Comparison of ENCODE assay signal across 21 mouse cellular contexts in the genomic region with DNA sequence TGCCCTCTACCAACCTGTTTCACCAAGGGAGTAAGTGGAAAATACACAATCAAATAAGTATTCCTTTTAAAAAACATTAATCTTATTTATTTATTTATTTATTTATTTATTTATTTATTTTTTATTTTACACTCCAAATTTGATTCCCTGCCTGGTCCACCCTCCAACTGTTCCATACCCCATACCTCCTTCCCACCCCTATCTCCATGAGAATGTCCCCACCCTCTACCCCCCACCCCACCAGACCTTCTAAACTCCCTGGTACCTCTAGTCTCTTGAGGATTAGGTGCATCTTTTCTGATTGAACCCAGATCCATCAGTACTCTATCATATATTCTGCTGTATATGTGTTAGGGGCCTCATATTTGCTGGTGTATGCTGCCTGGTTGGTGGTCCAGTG.
A peak's percentile ranks its signal among the peaks of the same experiment; 100 is the strongest.
DNase-seq lines count a peak whose midpoint lies in the region; ATAC-seq lines count a peak whose summit lies in the region.
"Had no signal": no experiment of that assay in that cellular context is flagged by ENCODE, and none has a peak within 500 bp of the region (broad histone marks: within the 10 kb centered on the region; RNA-seq: fewer than 3 reads in every experiment).

No protein-coding gene starts in this region.

- no peak for DNase-seq in forebrain, embryonic 11.5 days (ENCODE audit: low spot score)
- peak; percentile 31 for DNase-seq in midbrain, embryonic 11.5 days (ENCODE audit: low spot score, missing footprints)
- DNase-seq in midbrain, embryonic 14.5 days: no peak
- no peak for DNase-seq in neural tube, embryonic 11.5 days (ENCODE audit: low spot score)
- no peak for DNase-seq in neural tube, embryonic 10.5 days (ENCODE audit: extremely low spot score, low spot score)
- DNase-seq: adrenal gland, adult 2 months; adrenal gland, adult 8-10 months; adrenal gland, postnatal 10 days; adrenal gland, postnatal 14 days; adrenal gland, postnatal 25 days; adrenal gland, postnatal 36 days; B cell, adult 2 months; cerebellum, adult 11 months; cerebellum, adult 11-12 months; cerebellum, adult 18-20 months had no signal

- no peak overlapping the region for H3K9ac ChIP-seq in forebrain, embryonic 11.5 days (ENCODE audit: low read length)
- H3K9ac ChIP-seq in forebrain, embryonic 15.5 days (replicated peaks): no peak overlapping the region
- no peak overlapping the region for H3K9ac ChIP-seq in midbrain, embryonic 11.5 days (ENCODE audit: low read length)
- H3K9ac ChIP-seq in midbrain, embryonic 14.5 days (replicated peaks; ENCODE audit: low read length): no peak overlapping the region
- no peak overlapping the region for H3K9ac ChIP-seq in neural tube, embryonic 11.5 days (ENCODE audit: low read length)

- no peaks in the 10 kb centered on the region for H3K36me3 ChIP-seq in forebrain, embryonic 11.5 days (ENCODE audit: control insufficient read depth, insufficient read depth, low read length)
- no peaks in the 10 kb centered on the region for H3K36me3 ChIP-seq in forebrain, embryonic 15.5 days
- H3K36me3 ChIP-seq in midbrain, embryonic 11.5 days (ENCODE audit: control insufficient read depth, insufficient read depth, low read length): no peaks in the 10 kb centered on the region
- no peaks in the 10 kb centered on the region for H3K36me3 ChIP-seq in midbrain, embryonic 14.5 days (ENCODE audit: control insufficient read depth, insufficient read depth, low read length)
- no peaks in the 10 kb centered on the region for H3K36me3 ChIP-seq in neural tube, embryonic 11.5 days (ENCODE audit: control insufficient read depth, insufficient read depth, low read length)
- H3K36me3 ChIP-seq: G1E had no signal

- H3K27ac ChIP-seq in forebrain, embryonic 11.5 days (ENCODE audit: low read depth, low read length): no peak overlapping the region
- no peak overlapping the region for H3K27ac ChIP-seq in forebrain, embryonic 15.5 days (replicated peaks)
- H3K27ac ChIP-seq in midbrain, embryonic 11.5 days (ENCODE audit: low read depth, low read length): no peak overlapping the region
- H3K27ac ChIP-seq in midbrain, embryonic 14.5 days (replicated peaks; ENCODE audit: low read depth, low read length): no peak overlapping the region
- no peak overlapping the region for H3K27ac ChIP-seq in neural tube, embryonic 11.5 days (ENCODE audit: low read depth, low read length)

- no peak overlapping the region for H3K4me2 ChIP-seq in forebrain, embryonic 11.5 days (ENCODE audit: low read depth, low read length, severe bottlenecking)
- no peak overlapping the region for H3K4me2 ChIP-seq in forebrain, embryonic 15.5 days (replicated peaks)
- no peak overlapping the region for H3K4me2 ChIP-seq in midbrain, embryonic 11.5 days
- no peak overlapping the region for H3K4me2 ChIP-seq in midbrain, embryonic 14.5 days (ENCODE audit: low read length)
- H3K4me2 ChIP-seq in neural tube, embryonic 11.5 days (ENCODE audit: low read depth): no peak overlapping the region

- ATAC-seq in forebrain, embryonic 11.5 days (replicated peaks; ENCODE audit: low FRiP score): peak; percentile 61; the same call in 1 of the 2 replicates
- ATAC-seq in forebrain, embryonic 15.5 days (replicated peaks): no peak
- no peak for ATAC-seq in midbrain, embryonic 11.5 days (ENCODE audit: low FRiP score)
- ATAC-seq in midbrain, embryonic 14.5 days (ENCODE audit: low FRiP score, low TSS enrichment): no peak
- ATAC-seq in neural tube, embryonic 11.5 days (ENCODE audit: insufficient read depth, low FRiP score, low TSS enrichment): peak; percentile 67; the same call in 1 of the 2 replicates
- ATAC-seq: activated CD4-positive, CD25-positive, alpha-beta regulatory T cell, adult 4 months; CD4-positive, CD25-positive, alpha-beta regulatory T cell, adult 4 months; Patski had no signal

- H3K4me1 ChIP-seq in forebrain, embryonic 11.5 days (replicated peaks; ENCODE audit: control insufficient read depth, insufficient read depth, low read length): no peaks in the 10 kb centered on the region
- H3K4me1 ChIP-seq in forebrain, embryonic 15.5 days: no peaks in the 10 kb centered on the region
- no peaks in the 10 kb centered on the region for H3K4me1 ChIP-seq in midbrain, embryonic 11.5 days (ENCODE audit: control insufficient read depth, insufficient read depth, low read length)
- H3K4me1 ChIP-seq in midbrain, embryonic 14.5 days (ENCODE audit: control insufficient read depth, insufficient read depth, low read length): no peaks in the 10 kb centered on the region
- no peaks in the 10 kb centered on the region for H3K4me1 ChIP-seq in neural tube, embryonic 11.5 days (ENCODE audit: control insufficient read depth, insufficient read depth, low read length)

- H3K27me3 ChIP-seq in forebrain, embryonic 11.5 days (ENCODE audit: control insufficient read depth, insufficient read depth, low read length): no peaks in the 10 kb centered on the region
- H3K27me3 ChIP-seq in forebrain, embryonic 15.5 days: no peaks in the 10 kb centered on the region
- H3K27me3 ChIP-seq in midbrain, embryonic 11.5 days (ENCODE audit: control insufficient read depth, insufficient read depth, low read length): no peaks in the 10 kb centered on the region
- no peaks in the 10 kb centered on the region for H3K27me3 ChIP-seq in midbrain, embryonic 14.5 days (ENCODE audit: control insufficient read depth, insufficient read depth, low read length)
- H3K27me3 ChIP-seq in neural tube, embryonic 11.5 days (ENCODE audit: control insufficient read depth, insufficient read depth, low read length): no peaks in the 10 kb centered on the region
- H3K27me3 ChIP-seq: CH12.LX, Patski had no signal

- H3K9me3 ChIP-seq in forebrain, embryonic 11.5 days (ENCODE audit: control insufficient read depth, low read length): no peaks in the 10 kb centered on the region
- H3K9me3 ChIP-seq in forebrain, embryonic 15.5 days: no peaks in the 10 kb centered on the region
- H3K9me3 ChIP-seq in midbrain, embryonic 11.5 days (ENCODE audit: control insufficient read depth, low read length): no peaks in the 10 kb centered on the region
- H3K9me3 ChIP-seq in midbrain, embryonic 14.5 days (ENCODE audit: control insufficient read depth, low read length): no peaks in the 10 kb centered on the region
- no peaks in the 10 kb centered on the region for H3K9me3 ChIP-seq in neural tube, embryonic 11.5 days (ENCODE audit: control insufficient read depth, low read length)
- H3K9me3 ChIP-seq: G1E had no signal

- H3K4me3 ChIP-seq in forebrain, embryonic 11.5 days (ENCODE audit: low read depth, low read length): no peak overlapping the region
- H3K4me3 ChIP-seq in forebrain, embryonic 15.5 days: no peak overlapping the region
- no peak overlapping the region for H3K4me3 ChIP-seq in midbrain, embryonic 11.5 days (ENCODE audit: low read depth, low read length)
- no peak overlapping the region for H3K4me3 ChIP-seq in midbrain, embryonic 14.5 days (replicated peaks; ENCODE audit: low read depth, low read length)
- H3K4me3 ChIP-seq in neural tube, embryonic 11.5 days (ENCODE audit: low read depth, low read length): no peak overlapping the region

Comparison
In these comparisons a context has a peak if more than half of its experiments do, and no peak if none do; other contexts are left out.
1. ATAC-seq: peak in forebrain, embryonic 11.5 days (single experiment) and neural tube, embryonic 11.5 days (single experiment); none in forebrain, embryonic 15.5 days (single experiment), midbrain, embryonic 11.5 days (single experiment) and midbrain, embryonic 14.5 days (single experiment).